Mouse (Mus musculus): ENCODE measurements at regions not wholly inside any gene's neighbourhood (a gene's known extent, or its start where the extent isn't known, plus 50 kb on each side); places are given as distances from the start of the nearest gene placed in this dataset.
"Not testable (repeated sequence)": the region's sequence is repeated elsewhere in the genome, so short reads cannot be mapped to it uniquely, and the experiment has no call there.

DNA sequence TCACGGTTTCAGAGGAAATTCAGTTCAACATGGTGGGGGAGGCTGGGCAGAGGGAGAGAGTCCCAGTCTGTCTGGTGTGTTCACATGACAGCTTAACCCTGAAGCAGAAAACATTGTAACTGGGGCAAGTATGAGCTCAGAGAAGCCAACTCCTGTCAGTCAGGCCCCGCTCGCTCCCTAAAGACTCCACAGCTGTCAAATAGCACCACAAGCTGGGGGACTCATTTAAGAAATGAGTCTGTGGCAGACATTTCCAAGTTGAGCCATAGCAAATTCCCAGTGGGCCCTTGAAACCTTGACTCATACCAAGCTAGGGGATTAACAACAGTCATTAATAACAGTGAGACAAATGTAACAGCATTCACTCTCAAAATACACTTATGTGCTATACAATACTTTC, 160.4 kb downstream of the Tomm20 start:
- ATAC-seq (ENCODE audit: extremely low read depth, insufficient number of reproducible peaks, low FRiP score, low TSS enrichment), result no peak
- H3K4me3 ChIP-seq, result no peak overlapping the region
- H3K4me1 ChIP-seq, result peaks cover 17% of the 10 kb centered on the region
- H3K36me3 ChIP-seq, result no peaks in the 10 kb centered on the region
- 0 out of 2 replicates have a peak, but pooled peaks cover 8% of the 10 kb centered on the region for H3K9me3 ChIP-seq
- 80% methylated on average over 3 of the region's 3 CpGs for WGBS
- H3K27ac ChIP-seq (replicated peaks), result no peak overlapping the region
- no peaks in the 10 kb centered on the region for H3K27me3 ChIP-seq (replicated peaks)
- no peak overlapping the region for H3K9ac ChIP-seq
- H3K4me2 ChIP-seq, result no peak overlapping the region

- ATAC-seq (ENCODE audit: extremely low read depth, insufficient number of reproducible peaks, low FRiP score, low TSS enrichment), result no peak
- H3K27me3 ChIP-seq (replicated peaks), result no peaks in the 10 kb centered on the region
- no peak overlapping the region for H3K9ac ChIP-seq
- peaks cover 17% of the 10 kb centered on the region for H3K4me1 ChIP-seq
- 0 out of 2 replicates have a peak, but pooled peaks cover 8% of the 10 kb centered on the region for H3K9me3 ChIP-seq
- no peak overlapping the region for H3K4me2 ChIP-seq
- H3K27ac ChIP-seq (replicated peaks), result no peak overlapping the region
- 72% methylated on average over 4 of the region's 4 CpGs for WGBS
- no peak overlapping the region for H3K4me3 ChIP-seq
- no peaks in the 10 kb centered on the region for H3K36me3 ChIP-seq
These were observed 161.0 kb downstream of the Tomm20 start for GRCm38 (mm10) chr8:126784604-126785003.

DNA sequence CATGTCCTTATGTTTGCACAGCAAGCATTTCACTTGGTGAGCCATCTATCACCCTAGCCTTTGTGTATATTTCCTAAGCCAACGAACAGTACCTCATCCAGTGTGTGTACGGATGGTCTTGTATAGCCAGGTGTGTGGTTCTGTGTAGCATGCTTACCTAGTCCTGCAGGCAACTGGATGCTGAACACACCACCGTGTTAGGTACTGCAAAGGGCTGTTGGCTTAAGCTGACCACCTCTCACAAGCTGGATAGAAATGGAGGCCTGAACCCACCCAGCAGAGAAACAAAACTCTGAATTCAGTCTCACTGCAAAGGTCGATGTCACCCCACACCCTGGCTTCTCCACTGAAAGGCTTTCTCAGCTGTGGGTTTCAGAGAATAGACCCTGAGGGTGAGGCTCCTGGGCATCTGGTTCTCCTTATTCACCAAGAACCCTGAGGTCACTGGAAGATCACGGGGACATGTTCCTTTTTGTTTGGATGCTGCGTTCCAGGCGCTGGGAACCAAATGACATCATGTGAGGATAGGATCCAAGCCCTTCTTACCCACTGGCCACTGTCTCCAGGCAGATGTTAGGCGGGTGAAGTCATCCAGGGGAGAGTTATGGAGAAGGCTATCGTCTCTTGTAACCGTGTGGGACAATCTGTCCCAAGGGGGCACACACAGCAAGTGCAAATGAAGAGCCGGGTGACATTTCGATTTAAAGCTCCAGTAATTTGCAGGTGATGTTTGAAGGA, 161.8 kb downstream of the Tomm20 start:
- Histone ChIP-seq H3K4me1 (peaks cover 12% of the 10 kb centered on the region), H3K4me2 (no peak overlapping the region), H3K4me3 (no peak overlapping the region), H3K36me3 (no peaks in the 10 kb centered on the region), H3K27me3 (replicated peaks) (no peaks in the 10 kb centered on the region), H3K9ac (no peak overlapping the region), H3K9me3 (0 out of 2 replicates have a peak, but pooled peaks cover 8% of the 10 kb centered on the region), H3K27ac (replicated peaks) (no peak overlapping the region)
- ATAC-seq (ENCODE audit: extremely low read depth, insufficient number of reproducible peaks, low FRiP score, low TSS enrichment), result no peak
- 68% methylated on average over 12 of the region's 12 CpGs for WGBS

- Histone ChIP-seq H3K4me3 (no peak overlapping the region), H3K4me2 (no peak overlapping the region), H3K27me3 (replicated peaks) (no peaks in the 10 kb centered on the region), H3K9ac (no peak overlapping the region), H3K27ac (replicated peaks) (no peak overlapping the region), H3K4me1 (no peaks in the 10 kb centered on the region), H3K9me3 (no peaks in the 10 kb centered on the region), H3K36me3 (no peaks in the 10 kb centered on the region)
- ATAC-seq (ENCODE audit: extremely low read depth, insufficient number of reproducible peaks, low FRiP score, low TSS enrichment), result no peak
- WGBS, result 80% methylated on average over 7 of the region's 7 CpGs
These were observed 167.0 kb downstream of the Tomm20 start for GRCm38 (mm10) chr8:126778673-126779072.

DNA sequence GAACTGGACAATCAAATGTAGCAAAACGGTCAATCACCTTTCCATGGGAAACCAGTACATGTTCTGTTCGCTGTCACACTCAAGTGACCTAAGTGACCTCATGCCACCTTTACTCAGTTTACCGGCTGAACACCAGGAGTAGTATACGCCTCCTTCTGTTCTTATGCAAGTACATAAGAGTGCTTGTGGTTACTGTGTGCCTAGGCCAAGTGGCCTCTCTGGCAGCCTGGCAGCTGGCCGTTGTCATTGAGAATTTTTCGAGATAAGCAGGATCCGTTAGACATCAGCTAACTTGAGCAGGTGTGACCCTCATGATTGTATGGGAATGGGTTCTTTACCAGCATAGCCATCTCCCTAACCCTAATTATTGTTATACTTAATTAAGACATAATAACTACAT, 167.5 kb downstream of the Tomm20 start:
- H3K27me3 ChIP-seq (replicated peaks), result no peaks in the 10 kb centered on the region
- no peaks in the 10 kb centered on the region for H3K4me1 ChIP-seq
- no peak overlapping the region for H3K4me3 ChIP-seq
- H3K4me2 ChIP-seq, result no peak overlapping the region
- no peaks in the 10 kb centered on the region for H3K9me3 ChIP-seq
- H3K36me3 ChIP-seq, result no peaks in the 10 kb centered on the region
- H3K9ac ChIP-seq, result no peak overlapping the region
- no peak overlapping the region for H3K27ac ChIP-seq (replicated peaks)
- no peak for ATAC-seq (ENCODE audit: extremely low read depth, insufficient number of reproducible peaks, low FRiP score, low TSS enrichment)
- 69% methylated on average over 7 of the region's 7 CpGs for WGBS

DNA sequence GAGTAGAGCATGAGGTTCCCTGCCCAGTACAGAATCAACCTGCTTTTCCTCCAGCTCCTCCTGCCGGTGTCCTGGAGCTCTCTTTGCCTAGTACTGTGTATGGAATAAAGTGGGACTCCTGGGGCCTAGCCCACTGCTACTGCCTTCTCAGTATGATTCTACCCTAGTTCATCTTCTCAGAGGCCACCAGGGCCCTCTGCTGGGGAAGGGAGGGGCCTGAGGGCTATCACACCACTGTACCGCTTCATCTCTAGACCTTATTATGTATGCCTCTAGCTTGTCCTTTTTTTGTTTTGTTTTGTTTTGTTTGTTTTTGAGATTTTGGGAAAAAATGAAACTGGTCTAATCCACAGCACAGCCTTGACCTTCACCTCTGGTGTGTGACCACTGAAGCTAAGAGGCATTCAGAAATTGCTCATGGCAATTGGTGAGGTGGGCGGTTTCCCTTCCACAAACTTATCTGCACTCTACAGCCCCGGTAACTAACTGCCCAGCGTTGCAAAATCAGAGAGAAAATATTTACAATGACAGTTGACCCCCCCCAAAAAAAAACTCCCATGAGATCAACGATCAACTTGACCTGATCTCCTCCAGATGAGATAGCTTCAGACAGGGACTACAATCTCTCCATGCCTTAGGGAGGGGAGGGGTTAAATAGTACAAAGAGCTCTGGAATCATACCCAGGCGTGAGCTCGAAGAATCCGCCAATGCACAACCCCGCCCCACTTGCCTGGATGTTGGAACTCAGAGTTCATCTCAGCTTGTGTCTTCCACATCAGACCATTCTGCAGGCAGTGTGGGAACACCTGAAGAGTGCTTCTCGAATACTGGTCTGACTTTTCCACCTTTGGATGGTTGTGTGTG, 168.8 kb downstream of the Tomm20 start:
- ATAC-seq (ENCODE audit: extremely low read depth, insufficient number of reproducible peaks, low FRiP score, low TSS enrichment), result no peak
- Histone ChIP-seq H3K9me3 (no peaks in the 10 kb centered on the region), H3K27ac (replicated peaks) (no peak overlapping the region), H3K27me3 (replicated peaks) (no peaks in the 10 kb centered on the region), H3K4me1 (peaks cover 11% of the 10 kb centered on the region; the same call in 1 of the 2 replicates), H3K9ac (no peak overlapping the region), H3K36me3 (no peaks in the 10 kb centered on the region), H3K4me2 (no peak overlapping the region), H3K4me3 (no peak overlapping the region)
- 79% methylated on average over 11 of the region's 11 CpGs for WGBS

- no peaks in the 10 kb centered on the region for H3K9me3 ChIP-seq
- 67% methylated on average over 3 of the region's 3 CpGs for WGBS
- ATAC-seq (ENCODE audit: extremely low read depth, insufficient number of reproducible peaks, low FRiP score, low TSS enrichment), result no peak
- no peaks in the 10 kb centered on the region for H3K27me3 ChIP-seq (replicated peaks)
- no peak overlapping the region for H3K27ac ChIP-seq (replicated peaks)
- H3K9ac ChIP-seq, result no peak overlapping the region
- no peak overlapping the region for H3K4me2 ChIP-seq
- peaks cover 11% of the 10 kb centered on the region; the same call in 1 of the 2 replicates for H3K4me1 ChIP-seq
- H3K36me3 ChIP-seq, result no peaks in the 10 kb centered on the region
- no peak overlapping the region for H3K4me3 ChIP-seq
These were observed 170.3 kb downstream of the Tomm20 start for GRCm38 (mm10) chr8:126775334-126775733.

DNA sequence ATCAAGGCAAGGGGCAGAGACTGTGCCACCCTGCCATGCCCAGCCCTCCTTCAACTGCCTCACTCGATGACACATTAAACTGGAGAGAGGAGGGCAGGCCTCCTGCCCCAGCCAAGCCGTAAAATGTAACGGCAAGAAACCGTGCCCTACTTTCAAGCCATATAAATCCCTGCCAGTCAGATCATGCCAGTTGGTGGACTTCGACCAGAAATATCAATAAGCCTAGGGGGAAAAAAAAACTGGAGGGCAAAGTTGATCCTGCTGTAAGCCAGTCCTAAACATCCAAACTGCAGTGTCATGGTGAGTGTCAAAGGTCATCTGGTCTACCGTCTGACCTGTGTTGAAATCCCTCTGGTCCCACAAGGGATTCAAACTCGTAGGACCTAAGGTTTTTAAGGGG, 170.8 kb downstream of the Tomm20 start:
- WGBS, result 75% methylated on average over 7 of the region's 7 CpGs

DNA sequence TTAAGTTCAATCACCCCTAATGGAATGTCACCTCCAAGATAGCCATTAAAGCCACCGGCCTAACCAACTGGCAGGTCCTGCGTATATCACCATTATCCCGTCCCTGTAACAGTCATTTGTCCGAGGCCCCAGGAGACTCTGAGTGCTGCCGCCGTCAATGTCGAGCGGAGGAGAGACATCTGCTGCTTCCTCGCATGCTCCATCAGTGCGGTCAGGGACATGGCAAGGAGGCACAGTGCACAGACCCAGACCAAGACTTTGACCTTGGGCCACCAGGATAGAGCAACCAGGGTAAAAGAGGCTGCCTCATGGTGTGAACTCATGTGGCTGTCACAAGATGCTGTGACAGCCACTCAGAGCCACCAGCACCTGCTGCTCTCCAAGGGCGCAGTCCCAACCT, 172.9 kb downstream of the Tomm20 start:
- H3K4me3 ChIP-seq, result no peak overlapping the region
- ATAC-seq (ENCODE audit: extremely low read depth, insufficient number of reproducible peaks, low FRiP score, low TSS enrichment), result no peak
- WGBS, result 76% methylated on average over 11 of the region's 11 CpGs
- H3K4me1 ChIP-seq, result peaks cover 12% of the 10 kb centered on the region; the same call in 1 of the 2 replicates
- H3K27me3 ChIP-seq (replicated peaks), result no peaks in the 10 kb centered on the region
- no peaks in the 10 kb centered on the region for H3K36me3 ChIP-seq
- H3K27ac ChIP-seq (replicated peaks), result no peak overlapping the region
- no peak overlapping the region for H3K9ac ChIP-seq
- H3K4me2 ChIP-seq, result no peak overlapping the region
- H3K9me3 ChIP-seq, result peaks cover 5% of the 10 kb centered on the region; the same call in 1 of the 2 replicates

More for the DNA sequence above, 170.8 kb downstream of the Tomm20 start:
- H3K36me3 ChIP-seq, result no peaks in the 10 kb centered on the region
- H3K9me3 ChIP-seq, result no peaks in the 10 kb centered on the region
- H3K27ac ChIP-seq (replicated peaks), result no peak overlapping the region
- H3K4me1 ChIP-seq, result peaks cover 11% of the 10 kb centered on the region; the same call in 1 of the 2 replicates
- no peaks in the 10 kb centered on the region for H3K27me3 ChIP-seq (replicated peaks)
- no peak overlapping the region for H3K4me3 ChIP-seq
- no peak for ATAC-seq (ENCODE audit: extremely low read depth, insufficient number of reproducible peaks, low FRiP score, low TSS enrichment)
- H3K9ac ChIP-seq, result no peak overlapping the region
- H3K4me2 ChIP-seq, result no peak overlapping the region

GRCm38 (mm10) chr8:126772194-126772593, 173.4 kb downstream of the Tomm20 start:
- Histone ChIP-seq H3K27me3 (replicated peaks) (no peaks in the 10 kb centered on the region), H3K9me3 (peaks cover 5% of the 10 kb centered on the region; the same call in 1 of the 2 replicates), H3K4me3 (no peak overlapping the region), H3K36me3 (no peaks in the 10 kb centered on the region), H3K27ac (replicated peaks) (no peak overlapping the region), H3K4me1 (peaks cover 18% of the 10 kb centered on the region; the same call in 1 of the 2 replicates), H3K9ac (no peak overlapping the region), H3K4me2 (no peak overlapping the region)
- ATAC-seq (ENCODE audit: extremely low read depth, insufficient number of reproducible peaks, low FRiP score, low TSS enrichment), result no peak
- WGBS, result 57% methylated on average over 7 of the region's 7 CpGs

- H3K4me2 ChIP-seq; H3K9me3 ChIP-seq; H3K4me3 ChIP-seq; H3K36me3 ChIP-seq; H3K27ac ChIP-seq (replicated peaks); H3K27me3 ChIP-seq (replicated peaks); H3K9ac ChIP-seq; ATAC-seq (ENCODE audit: extremely low read depth, insufficient number of reproducible peaks, low FRiP score, low TSS enrichment): not testable (repeated sequence)
- peaks cover 25% of the 10 kb centered on the region; the same call in 1 of the 2 replicates for H3K4me1 ChIP-seq
- WGBS, result 62% methylated on average over 2 of the region's 2 CpGs
These were observed 175.3 kb downstream of the Tomm20 start for GRCm38 (mm10) chr8:126770374-126770773.
